Mouse (Mus musculus) testis, adult 10 weeks (tissue): ENCODE data around the gene Xrra1. TPM values are rescaled to one million over a fixed set of nuclear protein-coding genes. Genes with fewer than 3 reads are reported as not detected.

ENCODE experiments used
- polyA plus RNA-seq: library from polyadenylated mRNA; stranded (reverse); fragments of 350-450 nt; fragmentation: Illumina TruSeq; extraction: RNeasy Lipid Tissue Mini Kit (QIAGEN cat#74804); gene quantifications from one replicate; pipeline ENCODE4 v1.2.3, GENCODE M21; 2014; ENCODE audit warnings: low read depth, low replicate concordance

Gene Xrra1
- polyA plus RNA-seq: 81.9 TPM

GRCm38 (mm10) chr7:99858813-99859585 is at the start of gene Xrra1:
Gene Xrra1 (plus strand): TSS chr7:99859116.

GRCm38 (mm10) chr7:99828083-99828570 is 30.8 kb upstream of the Xrra1 start, which contains the start of gene Neu3:
Gene Neu3 (minus strand): TSS chr7:99828417.

DNA sequence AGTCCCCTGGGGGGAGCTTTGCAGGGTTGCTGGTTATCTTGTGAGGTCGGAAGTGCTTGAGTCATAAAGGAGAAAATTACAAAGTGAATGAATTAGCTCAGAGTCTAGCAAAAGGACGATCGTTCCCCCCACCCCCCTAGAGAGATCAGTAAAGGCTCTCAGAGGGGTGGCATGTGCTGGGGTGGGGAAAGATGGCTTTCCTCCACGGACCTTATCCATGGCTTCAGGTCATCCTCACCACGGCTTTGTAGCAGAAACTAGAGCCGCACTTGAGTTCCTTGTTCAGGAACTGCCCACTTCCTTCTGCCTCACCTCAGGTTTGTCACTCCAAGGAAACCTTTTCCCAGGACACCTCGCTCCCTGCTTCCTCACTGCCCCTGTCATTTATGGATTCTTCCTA is 4.4 kb downstream of the Xrra1 start, which contains the start of gene Spcs2:
TSS of gene Spcs2 (minus strand) at position 101 of the 400 bp plus-strand sequence.

Other genes with a start within 250 kb of the Xrra1 start
- gene Tpbgl, start 232.0 kb upstream of the Xrra1 start, polyA plus RNA-seq: 7.0 TPM
- gene Slco2b1, start 147.8 kb upstream of the Xrra1 start, polyA plus RNA-seq: 0.77 TPM
- not detected for gene Olfr520, start 128.8 kb upstream of the Xrra1 start, polyA plus RNA-seq
- gene Olfr521, start 95.6 kb upstream of the Xrra1 start, polyA plus RNA-seq: not detected
- 1.1 TPM for gene Neu3, start 30.7 kb upstream of the Xrra1 start, polyA plus RNA-seq
- gene Spcs2, start 4.3 kb downstream of the Xrra1 start, polyA plus RNA-seq: 454 TPM
- 2.7 TPM for gene Rnf169, start 121.3 kb downstream of the Xrra1 start, polyA plus RNA-seq
- gene Chrdl2, start 147.1 kb downstream of the Xrra1 start, polyA plus RNA-seq: not detected